Mouse (Mus musculus): ENCODE results near the gene Gm16253.

DNA sequence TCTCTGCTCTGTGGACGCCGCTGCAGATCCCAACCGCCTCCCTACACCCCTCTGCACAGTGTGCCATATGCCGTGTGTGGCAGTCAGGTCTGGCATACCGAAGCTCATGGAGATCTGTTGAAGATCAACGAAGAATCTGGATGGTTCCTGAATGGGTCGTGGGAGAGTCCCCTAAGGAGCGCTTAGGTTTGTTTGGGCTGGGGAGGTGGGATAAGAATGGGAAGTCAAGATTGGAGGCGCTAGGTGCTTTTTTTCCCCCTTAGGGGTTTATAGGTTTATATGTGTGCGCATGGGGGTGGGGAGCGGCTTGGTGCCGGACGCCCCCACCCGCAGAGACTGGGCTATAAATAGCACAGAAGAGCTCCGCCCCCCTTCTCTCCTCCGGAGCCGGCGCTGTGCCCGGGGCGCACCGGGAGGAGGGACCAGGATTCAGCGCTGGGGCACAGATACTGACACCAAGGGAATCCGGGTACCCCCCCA, 19.5 kb downstream of the Gm16253 start, which contains the start of gene Ankrd34a:
- no peak for TF ChIP-seq CEBPB (IDR thresholded peaks at IDR 0.05; ENCODE audit: low read depth)
- TF ChIP-seq MAX (IDR thresholded peaks at IDR 0.05) = no peak
- no peak for TF ChIP-seq CTCF (IDR thresholded peaks at IDR 0.05; ENCODE audit: control insufficient read depth, insufficient read depth, insufficient read length)
- no peak for TF ChIP-seq MYOD1 (IDR thresholded peaks at IDR 0.05; ENCODE audit: control insufficient read depth, insufficient read length, low read depth)
- no peak for TF ChIP-seq USF1 (IDR thresholded peaks at IDR 0.05; ENCODE audit: low read depth)
- no peak for TF ChIP-seq MYOG (IDR thresholded peaks at IDR 0.05; ENCODE audit: control insufficient read depth, extremely low read depth, insufficient read length)
